Mouse (Mus musculus): ENCODE results near the gene Zfhx3.

GRCm38 (mm10) chr8:108609114-108609513 is 666.7 kb downstream of the Zfhx3 start:
- TF ChIP-seq EP300 (IDR thresholded peaks at IDR 0.05; ENCODE audit: insufficient read depth, low read depth, low read length) (no peak), CTCF (IDR thresholded peaks at IDR 0.05; ENCODE audit: low read depth, low read length) (no peak)
